Mouse (Mus musculus): Measurements from ENCODE around the gene Qprt.

DNA sequence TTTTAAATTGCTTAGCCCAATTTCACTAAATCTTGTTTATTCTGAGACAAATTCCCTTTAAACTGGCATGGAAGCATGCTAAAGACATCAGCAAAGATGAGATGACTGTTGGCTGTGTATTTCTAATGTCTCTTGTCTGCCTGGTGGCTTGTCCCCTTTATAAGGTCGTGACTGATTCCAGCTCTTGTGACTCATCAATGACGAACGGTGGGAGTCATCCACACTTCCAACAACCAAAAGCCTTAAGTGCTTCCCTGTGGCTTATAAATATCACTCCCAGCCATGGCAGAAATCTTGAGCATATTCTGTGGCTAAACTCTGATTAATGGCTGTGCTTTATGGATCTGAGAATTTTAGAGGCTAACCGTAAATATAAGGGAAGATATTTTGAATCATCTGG is 55.7 kb downstream of the Qprt start:
- TF ChIP-seq CTCF (conservative IDR thresholded peaks at IDR 0.05; ENCODE audit: low read length) (no peak), NANOG (IDR thresholded peaks at IDR 0.05; ENCODE audit: borderline replicate concordance, low read length) (no peak), POU5F1 (IDR thresholded peaks at IDR 0.05; ENCODE audit: borderline replicate concordance, low read length) (no peak)
